Mouse (Mus musculus) ES-Bruce4 (cell line): Measurements from ENCODE around the gene Lipi. TPM values are rescaled to one million over a fixed set of nuclear protein-coding genes. Genes with fewer than 3 reads are reported as not detected.

Experiments
- H3K27ac ChIP-seq: 2 replicates; pipeline ENCODE4 v1.5.1; 2012; ENCODE audit warnings: low read length, inconsistent platforms; ENCODE audit not compliant: insufficient read depth
- H3K27me3 ChIP-seq: 2 replicates; pipeline ENCODE4 v1.6.1; 2012; ENCODE audit warnings: mild to moderate bottlenecking, low read length, inconsistent platforms; ENCODE audit not compliant: control insufficient read depth, poor library complexity, insufficient read depth, severe bottlenecking
- H3K36me3 ChIP-seq: 2 replicates; pipeline ENCODE4 v1.6.1; 2012; ENCODE audit warnings: inconsistent platforms, mild to moderate bottlenecking, low read length, moderate library complexity; ENCODE audit not compliant: control insufficient read depth, poor library complexity, insufficient read depth, severe bottlenecking
- H3K4me1 ChIP-seq: one replicate; pipeline ENCODE4 v1.8.1; 2011; ENCODE audit warnings: low read length; ENCODE audit not compliant: control insufficient read depth, insufficient read depth
- H3K4me3 ChIP-seq: 2 replicates; pipeline ENCODE4 v1.5.1; 2011; ENCODE audit warnings: low read depth, mild to moderate bottlenecking, low read length
- H3K9ac ChIP-seq: 2 replicates; pipeline ENCODE4 v1.6.1; 2012; ENCODE audit warnings: low read depth, mild to moderate bottlenecking, inconsistent platforms; ENCODE audit not compliant: poor library complexity, severe bottlenecking
- H3K9me3 ChIP-seq: replicated peaks from 2 replicates; pipeline ENCODE4 v1.6.1; 2012; ENCODE audit warnings: mild to moderate bottlenecking, low read length, inconsistent platforms; ENCODE audit not compliant: control insufficient read depth, poor library complexity, insufficient read depth, severe bottlenecking
- CTCF ChIP-seq: IDR thresholded peaks from one replicate; pipeline ENCODE4 v1.8.1; 2011; ENCODE audit warnings: low read depth, low read length
- EP300 ChIP-seq: IDR thresholded peaks from 2 replicates; pipeline ENCODE4 v1.6.1; 2011; ENCODE audit warnings: low read depth, low read length; ENCODE audit not compliant: insufficient read depth
- POLR2A ChIP-seq: IDR thresholded peaks from one replicate; pipeline ENCODE4 v1.8.1; 2011; ENCODE audit warnings: low read length; ENCODE audit not compliant: insufficient read depth
- polyA plus RNA-seq: library from polyadenylated mRNA; stranded (reverse); fragments of >200 nt; gene quantifications from 2 replicates; pipeline ENCODE4 v1.2.4, GENCODE M21; 2011; ENCODE audit warnings: low read depth; ENCODE audit not compliant: missing spikeins, insufficient read depth, insufficient read length

Gene Lipi
- polyA plus RNA-seq, 1 experiment, result not detected

DNA sequence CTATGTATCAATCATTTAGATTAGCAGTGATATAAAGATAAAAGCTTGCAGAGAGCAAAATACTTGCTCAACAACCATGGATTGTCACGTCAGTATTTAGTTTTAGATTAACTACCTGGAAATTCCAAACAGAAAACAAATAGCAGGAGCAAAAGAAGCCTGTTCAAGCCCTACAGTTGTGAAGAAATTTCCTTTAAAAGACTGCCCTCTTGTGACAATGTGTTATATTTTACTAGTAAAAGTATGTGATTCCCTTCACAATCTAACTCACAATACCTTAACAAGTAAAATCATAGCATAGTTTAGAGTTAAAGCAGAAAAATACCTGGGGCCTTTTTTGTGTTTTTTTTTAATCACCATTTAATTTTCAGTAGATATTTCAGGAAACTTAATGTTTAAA lies 54.2 kb downstream of the Lipi start:
- Histone ChIP-seq H3K27ac (no peak overlapping the region), H3K9ac (no peak overlapping the region), H3K4me3 (no peak overlapping the region), H3K27me3 (no peaks in the 10 kb centered on the region), H3K4me1 (no peaks in the 10 kb centered on the region), H3K36me3 (no peaks in the 10 kb centered on the region), H3K9me3 (no peaks in the 10 kb centered on the region)
- no peak for TF ChIP-seq EP300
- TF ChIP-seq POLR2A, result no peak
- TF ChIP-seq CTCF, result no peak

DNA sequence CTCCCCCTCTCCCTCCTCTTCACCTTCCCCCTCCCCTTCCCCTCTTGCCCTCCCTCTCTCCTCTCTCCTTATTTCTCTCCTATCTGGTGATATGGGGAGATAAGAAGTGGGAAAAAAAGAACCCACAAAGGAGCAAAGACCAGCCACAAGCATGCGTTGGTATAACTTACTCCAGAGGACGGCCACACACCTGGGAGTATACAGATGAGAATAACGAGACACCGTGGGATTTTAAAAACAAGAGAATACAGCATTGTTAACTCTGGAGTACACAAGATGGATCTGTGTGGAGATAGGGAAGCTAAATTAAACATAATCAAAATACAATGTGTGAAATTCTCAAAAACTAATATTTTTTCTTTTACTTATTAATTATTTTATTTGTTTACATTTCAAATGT lies 89.3 kb downstream of the Lipi start:
- Histone ChIP-seq H3K4me3 (no peak overlapping the region), H3K27me3 (no peaks in the 10 kb centered on the region), H3K9ac (no peak overlapping the region), H3K36me3 (no peaks in the 10 kb centered on the region), H3K27ac (no peak overlapping the region), H3K9me3 (no peaks in the 10 kb centered on the region), H3K4me1 (no peaks in the 10 kb centered on the region)
- TF ChIP-seq CTCF (no peak), EP300 (no peak), POLR2A (no peak)

Other genes starting within 250 kb of the Lipi start
- gene Rbm11, start 6.8 kb upstream of the Lipi start, polyA plus RNA-seq, result 0.58 and 0.61 TPM in 2 replicates
- gene Hspa13, start 181.0 kb upstream of the Lipi start, polyA plus RNA-seq, result 12.6 and 13.2 TPM in 2 replicates